Mouse (Mus musculus) hindbrain, embryonic 16.5 days (tissue): ENCODE results near the gene Acsbg2. TPM values are rescaled to one million over a fixed set of nuclear protein-coding genes. Genes with fewer than 3 reads are reported as not detected.

Experiments used
- ATAC-seq: fragments of 200-750 bp; cut with Nextera tagmentation; 2 replicates; pipeline ENCODE4 v1.8.0; 2017; ENCODE audit warnings: moderate TSS enrichment, moderate library complexity
- H3K27ac ChIP-seq: fragments of 300-500 bp; sonication (generic); 2 replicates; pipeline ENCODE4 v1.5.1; 2014; ENCODE audit warnings: low read depth, mild to moderate bottlenecking, control low read depth, low read length, moderate library complexity
- H3K27me3 ChIP-seq: fragments of 300-500 bp; sonication (generic); replicated peaks from 2 replicates; pipeline ENCODE4 v1.6.1; 2014; ENCODE audit warnings: low read length; ENCODE audit not compliant: control insufficient read depth, insufficient read depth
- H3K36me3 ChIP-seq: fragments of 300-500 bp; sonication (generic); 2 replicates; pipeline ENCODE4 v1.6.1; 2014; ENCODE audit warnings: mild to moderate bottlenecking, low read length, moderate library complexity, mixed read lengths; ENCODE audit not compliant: control insufficient read depth, insufficient read depth
- H3K4me1 ChIP-seq: fragments of 300-500 bp; sonication (generic); 2 replicates; pipeline ENCODE4 v1.6.1; 2014; ENCODE audit warnings: low read depth, low read length; ENCODE audit not compliant: control insufficient read depth, insufficient read depth
- H3K4me2 ChIP-seq: fragments of 300-500 bp; sonication (generic); 2 replicates; pipeline ENCODE4 v1.6.1; 2014; ENCODE audit warnings: mild to moderate bottlenecking, low read length, control low read depth, moderate library complexity
- H3K4me3 ChIP-seq: fragments of 300-500 bp; sonication (generic); 2 replicates; pipeline ENCODE4 v1.5.1; 2014; ENCODE audit warnings: mild to moderate bottlenecking, low read length, control low read depth, moderate library complexity
- H3K9ac ChIP-seq: fragments of 300-500 bp; sonication (generic); 2 replicates; pipeline ENCODE4 v1.6.1; 2014; ENCODE audit warnings: low read depth, mild to moderate bottlenecking, control low read depth, low read length, moderate library complexity
- H3K9me3 ChIP-seq: fragments of 300-500 bp; sonication (generic); 2 replicates; pipeline ENCODE4 v1.6.1; 2014; ENCODE audit warnings: mild to moderate bottlenecking, low read length, moderate library complexity; ENCODE audit not compliant: control insufficient read depth
- WGBS: fragments of 180-500 bp; shearing (Covaris S2); extraction: QIAGEN DNeasy Blood & Tissue Kit; methylation state at CpG from one replicate; pipeline ENCODE4 v1.1.7; 2014; 5-methylcytosine and 5-hydroxymethylcytosine counted together
- polyA plus RNA-seq: library from polyadenylated mRNA; unstranded; fragments of >200 nt; fragmentation: Nextera tagmentation; extraction: Ambion mirVana; gene quantifications from 2 replicates; pipeline ENCODE4 v1.2.1, GENCODE M21; 2015

Gene Acsbg2
- polyA plus RNA-seq, 1 experiment from 2014 or later = not detected

- no peak overlapping the region for H3K9ac ChIP-seq
- H3K4me1 ChIP-seq = no peaks in the 10 kb centered on the region
- no peak overlapping the region for H3K27ac ChIP-seq
- no peak overlapping the region for H3K4me3 ChIP-seq
- no peak overlapping the region for H3K4me2 ChIP-seq
- H3K27me3 ChIP-seq = no peaks in the 10 kb centered on the region
- H3K36me3 ChIP-seq = no peaks in the 10 kb centered on the region
- H3K9me3 ChIP-seq = no peaks in the 10 kb centered on the region
- ATAC-seq = no peak
- 66% methylated on average over 8 of the region's 8 CpGs for WGBS
Observed at GRCm38 (mm10) chr17:56876981-56877380, 2.7 kb upstream of the Acsbg2 start.

- no peak overlapping the region for H3K9ac ChIP-seq
- ATAC-seq = no peak
- H3K9me3 ChIP-seq = no peaks in the 10 kb centered on the region
- WGBS = 93% methylated on average over 3 of the region's 3 CpGs
- H3K27ac ChIP-seq = no peak overlapping the region
- H3K4me1 ChIP-seq = no peaks in the 10 kb centered on the region
- no peak overlapping the region for H3K4me2 ChIP-seq
- H3K4me3 ChIP-seq = no peak overlapping the region
- no peaks in the 10 kb centered on the region for H3K36me3 ChIP-seq
- H3K27me3 ChIP-seq = no peaks in the 10 kb centered on the region
Observed at GRCm38 (mm10) chr17:56876465-56876864, 2.2 kb upstream of the Acsbg2 start.

DNA sequence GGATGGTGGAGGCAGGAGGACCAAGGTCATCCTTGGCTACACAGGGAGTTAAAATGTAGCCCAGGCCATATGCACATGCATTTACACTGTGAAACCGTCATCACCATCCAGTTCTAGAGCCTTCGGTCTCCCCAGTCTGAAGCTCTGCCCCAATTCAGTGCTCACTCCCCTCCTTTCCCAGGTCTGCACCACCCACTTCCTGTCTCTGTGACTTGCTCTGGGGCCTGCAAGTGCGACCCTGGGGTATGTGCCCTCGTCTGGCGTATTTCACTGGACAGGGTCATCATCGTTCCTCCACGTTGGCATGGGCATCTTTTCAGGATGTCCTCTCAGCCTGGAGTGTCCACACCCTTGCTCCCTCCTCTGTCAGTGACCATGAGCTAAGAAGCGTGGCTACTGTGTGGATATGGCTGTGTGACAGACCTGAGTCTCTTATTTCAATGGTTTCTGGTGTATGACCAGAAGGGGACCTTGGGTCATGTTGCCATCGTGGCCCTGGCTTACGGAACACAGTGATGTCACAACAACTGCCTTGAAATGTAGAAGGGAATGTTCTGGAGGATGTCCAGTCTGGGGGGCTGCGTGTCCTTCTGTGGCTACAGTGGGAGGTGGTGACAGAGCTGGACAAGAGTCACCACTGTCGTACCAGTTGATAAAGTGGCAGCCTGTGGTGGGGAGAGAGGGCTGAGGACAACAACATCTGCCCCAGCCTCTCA, 847 bp upstream of the Acsbg2 start, which contains the start of gene 1700061G19Rik:
Gene 1700061G19Rik (plus strand): TSS at position 542 of the 716 bp plus-strand sequence.
- 87% methylated on average over 12 of the region's 12 CpGs for WGBS
- no peaks in the 10 kb centered on the region for H3K9me3 ChIP-seq
- no peaks in the 10 kb centered on the region for H3K27me3 ChIP-seq
- no peak within 1 kb of the TSS for H3K27ac ChIP-seq
- H3K4me2 ChIP-seq = no peak within 1 kb of the TSS
- ATAC-seq = no peak
- H3K4me1 ChIP-seq = no peaks in the 10 kb centered on the region
- no peaks in the 10 kb centered on the region for H3K36me3 ChIP-seq
- no peak within 1 kb of the TSS for H3K4me3 ChIP-seq
- H3K9ac ChIP-seq = no peak within 1 kb of the TSS

- Histone ChIP-seq H3K27ac (no peak overlapping the region), H3K9me3 (no peaks in the 10 kb centered on the region), H3K9ac (no peak overlapping the region), H3K4me2 (no peak overlapping the region), H3K27me3 (no peaks in the 10 kb centered on the region), H3K4me3 (no peak overlapping the region), H3K36me3 (no peaks in the 10 kb centered on the region), H3K4me1 (no peaks in the 10 kb centered on the region)
- 85% methylated on average over 7 of the region's 7 CpGs for WGBS
- no peak for ATAC-seq
Observed at GRCm38 (mm10) chr17:56872512-56872911, 1.7 kb downstream of the Acsbg2 start.

DNA sequence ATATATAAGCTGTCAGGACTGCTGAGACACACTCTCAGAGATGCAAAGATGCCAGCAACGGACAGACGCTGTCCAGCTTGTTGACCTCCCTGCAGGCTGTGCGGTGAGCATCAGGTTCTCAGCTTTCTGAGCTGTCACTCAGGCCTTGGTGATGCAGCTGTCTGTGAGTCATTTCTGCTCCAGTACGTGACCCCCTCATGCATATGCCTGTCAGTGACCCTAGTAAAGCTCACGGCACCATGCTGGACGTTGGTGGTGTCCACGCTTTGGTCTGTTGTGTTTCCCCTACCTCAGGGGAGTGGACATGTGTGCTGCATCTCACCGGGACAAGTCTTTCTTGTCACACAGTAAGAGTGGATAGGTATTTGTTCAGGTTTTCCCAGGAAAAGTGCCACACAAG, 2.5 kb downstream of the Acsbg2 start:
- Histone ChIP-seq H3K4me3 (no peak overlapping the region), H3K9me3 (no peaks in the 10 kb centered on the region; the same call in 1 of the 2 replicates), H3K27ac (no peak overlapping the region), H3K9ac (no peak overlapping the region), H3K4me2 (no peak overlapping the region), H3K36me3 (no peaks in the 10 kb centered on the region), H3K4me1 (no peaks in the 10 kb centered on the region), H3K27me3 (no peaks in the 10 kb centered on the region)
- ATAC-seq = no peak
- WGBS = 66% methylated on average over 8 of the region's 8 CpGs

GRCm38 (mm10) chr17:56870287-56870953, 3.8 kb downstream of the Acsbg2 start:
- Histone ChIP-seq H3K4me1 (no peaks in the 10 kb centered on the region), H3K4me3 (no peak overlapping the region), H3K4me2 (no peak overlapping the region), H3K36me3 (no peaks in the 10 kb centered on the region), H3K9me3 (no peaks in the 10 kb centered on the region; the same call in 1 of the 2 replicates), H3K27ac (no peak overlapping the region), H3K9ac (no peak overlapping the region), H3K27me3 (no peaks in the 10 kb centered on the region)
- no peak for ATAC-seq
- 75% methylated on average over 15 of the region's 15 CpGs for WGBS

GRCm38 (mm10) chr17:56869481-56869977, 4.7 kb downstream of the Acsbg2 start:
- Histone ChIP-seq H3K9me3 (no peaks in the 10 kb centered on the region; the same call in 1 of the 2 replicates), H3K36me3 (no peaks in the 10 kb centered on the region), H3K27me3 (no peaks in the 10 kb centered on the region), H3K4me3 (no peak overlapping the region), H3K9ac (no peak overlapping the region), H3K4me2 (no peak overlapping the region), H3K27ac (no peak overlapping the region), H3K4me1 (no peaks in the 10 kb centered on the region)
- ATAC-seq = no peak
- 62% methylated on average over 9 of the region's 9 CpGs for WGBS

- no peaks in the 10 kb centered on the region for H3K27me3 ChIP-seq
- H3K4me3 ChIP-seq = no peak overlapping the region
- H3K4me1 ChIP-seq = no peaks in the 10 kb centered on the region
- H3K9ac ChIP-seq = no peak overlapping the region
- no peak overlapping the region for H3K27ac ChIP-seq
- no peak overlapping the region for H3K4me2 ChIP-seq
- no peaks in the 10 kb centered on the region for H3K36me3 ChIP-seq
- 76% methylated on average over 7 of the region's 7 CpGs for WGBS
- no peaks in the 10 kb centered on the region; the same call in 1 of the 2 replicates for H3K9me3 ChIP-seq
- ATAC-seq = no peak
Observed at GRCm38 (mm10) chr17:56866071-56866470, 8.2 kb downstream of the Acsbg2 start.

- H3K27me3 ChIP-seq = no peaks in the 10 kb centered on the region
- no peak overlapping the region for H3K27ac ChIP-seq
- no peak overlapping the region for H3K4me2 ChIP-seq
- no peak overlapping the region for H3K9ac ChIP-seq
- no peaks in the 10 kb centered on the region for H3K9me3 ChIP-seq
- 67% methylated on average over 3 of the region's 3 CpGs for WGBS
- H3K4me1 ChIP-seq = no peaks in the 10 kb centered on the region
- ATAC-seq = no peak
- H3K36me3 ChIP-seq = no peaks in the 10 kb centered on the region
- no peak overlapping the region for H3K4me3 ChIP-seq
Observed at GRCm38 (mm10) chr17:56861197-56861596, 13.1 kb downstream of the Acsbg2 start.
